Mouse (Mus musculus) small intestine, adult 2 months (tissue): ENCODE measurements at regions not wholly inside any gene's neighbourhood (a gene's known extent, or its start where the extent isn't known, plus 50 kb on each side); places are given as distances from the start of the nearest gene placed in this dataset.

Source experiments
- H3K27ac ChIP-seq: fragments of 200-500 bp; 2 replicates; pipeline ENCODE4 v1.5.1; 2012; ENCODE audit warnings: low read depth, low read length, control low read depth, inconsistent platforms; ENCODE audit not compliant: insufficient read depth
- H3K27me3 ChIP-seq: fragments of 200-500 bp; 2 replicates; pipeline ENCODE4 v1.6.1; 2012; ENCODE audit warnings: mild to moderate bottlenecking, moderate library complexity, low read length, inconsistent platforms; ENCODE audit not compliant: control insufficient read depth, insufficient read depth
- H3K36me3 ChIP-seq: fragments of 200-500 bp; 2 replicates; pipeline ENCODE4 v1.6.1; 2012; ENCODE audit warnings: mild to moderate bottlenecking, low read length, control low read depth, inconsistent platforms; ENCODE audit not compliant: control insufficient read depth, insufficient read depth
- H3K4me1 ChIP-seq: fragments of 200-500 bp; 2 replicates; pipeline ENCODE4 v1.6.1; 2012; ENCODE audit warnings: low read length, inconsistent platforms, mixed read lengths; ENCODE audit not compliant: control insufficient read depth, insufficient read depth, insufficient read length
- H3K4me3 ChIP-seq: fragments of 200-500 bp; 2 replicates; pipeline ENCODE4 v1.5.1; 2012; ENCODE audit warnings: low read depth, mild to moderate bottlenecking, control low read depth, inconsistent platforms, low read length, moderate library complexity
- CTCF ChIP-seq: fragments of 200-500 bp; IDR thresholded peaks from 2 replicates; pipeline ENCODE4 v1.5.1; 2012; ENCODE audit warnings: low read depth, mild to moderate bottlenecking, control low read depth, inconsistent platforms, low read length, moderate library complexity, mixed read lengths; ENCODE audit not compliant: insufficient replicate concordance, insufficient read length; ENCODE audit errors: extremely low read depth
- POLR2A ChIP-seq: fragments of 200-500 bp; IDR thresholded peaks from 2 replicates; pipeline ENCODE4 v1.6.1; 2012; ENCODE audit warnings: low read depth, mild to moderate bottlenecking, control low read depth, inconsistent platforms, low read length, moderate library complexity
- WGBS: fragments of 180-500 bp; shearing (Covaris S2); methylation state at CpG from one replicate; pipeline ENCODE4 v1.1.7; 2018; 5-methylcytosine and 5-hydroxymethylcytosine counted together

- H3K27me3 ChIP-seq = no peaks in the 10 kb centered on the region
- no peak overlapping the region for H3K4me3 ChIP-seq
- no peak overlapping the region for H3K27ac ChIP-seq
- TF ChIP-seq POLR2A (no peak), CTCF (no peak)
- no peaks in the 10 kb centered on the region for H3K4me1 ChIP-seq
- H3K36me3 ChIP-seq = no peaks in the 10 kb centered on the region
- WGBS = 85% methylated on average over 3 of the region's 3 CpGs
These were observed 103.3 kb upstream of the Egfl6 start for GRCm38 (mm10) chrX:166688779-166689178.

GRCm38 (mm10) chrX:166673404-166673803, 87.9 kb upstream of the Egfl6 start:
- Histone ChIP-seq H3K4me1 (no peaks in the 10 kb centered on the region), H3K4me3 (no peak overlapping the region), H3K27ac (no peak overlapping the region), H3K36me3 (no peaks in the 10 kb centered on the region), H3K27me3 (no peaks in the 10 kb centered on the region)
- 86% methylated on average over 3 of the region's 3 CpGs for WGBS
- TF ChIP-seq CTCF (no peak), POLR2A (no peak)

- TF ChIP-seq CTCF = no peak
- TF ChIP-seq POLR2A = no peak
- WGBS = 86% methylated on average over 1 of the region's 1 CpGs
- no peak overlapping the region for H3K27ac ChIP-seq
- no peak overlapping the region for H3K4me3 ChIP-seq
- H3K27me3 ChIP-seq = no peaks in the 10 kb centered on the region
- no peaks in the 10 kb centered on the region for H3K4me1 ChIP-seq
- H3K36me3 ChIP-seq = no peaks in the 10 kb centered on the region
These were observed 87.1 kb upstream of the Egfl6 start for GRCm38 (mm10) chrX:166672617-166673016.

GRCm38 (mm10) chrX:166671853-166672252, 86.3 kb upstream of the Egfl6 start:
- no peaks in the 10 kb centered on the region for H3K27me3 ChIP-seq
- TF ChIP-seq POLR2A (no peak), CTCF (no peak)
- WGBS = 94% methylated on average over 4 of the region's 4 CpGs
- no peak overlapping the region for H3K4me3 ChIP-seq
- H3K4me1 ChIP-seq = no peaks in the 10 kb centered on the region
- no peaks in the 10 kb centered on the region for H3K36me3 ChIP-seq
- H3K27ac ChIP-seq = no peak overlapping the region

GRCm38 (mm10) chrX:166666304-166666703, 80.8 kb upstream of the Egfl6 start:
- WGBS = 83% methylated on average over 2 of the region's 2 CpGs
- TF ChIP-seq POLR2A (no peak), CTCF (no peak)
- no peak overlapping the region for H3K27ac ChIP-seq
- no peaks in the 10 kb centered on the region for H3K36me3 ChIP-seq
- H3K4me3 ChIP-seq = no peak overlapping the region
- H3K27me3 ChIP-seq = no peaks in the 10 kb centered on the region
- H3K4me1 ChIP-seq = peaks cover under 1% of the 10 kb centered on the region; the same call in 1 of the 2 replicates

- H3K36me3 ChIP-seq = no peaks in the 10 kb centered on the region
- TF ChIP-seq POLR2A (no peak), CTCF (no peak)
- no peak overlapping the region for H3K4me3 ChIP-seq
- H3K27me3 ChIP-seq = no peaks in the 10 kb centered on the region
- peaks cover 3% of the 10 kb centered on the region; the same call in 1 of the 2 replicates for H3K4me1 ChIP-seq
- peak overlapping the region; percentile 75 for H3K27ac ChIP-seq
- WGBS = 56% methylated on average over 6 of the region's 6 CpGs
These were observed 76.3 kb upstream of the Egfl6 start for GRCm38 (mm10) chrX:166661808-166662207.

GRCm38 (mm10) chrX:166661043-166661718, 75.7 kb upstream of the Egfl6 start:
- Histone ChIP-seq H3K36me3 (no peaks in the 10 kb centered on the region), H3K27ac (peak overlapping the region; percentile 75), H3K27me3 (no peaks in the 10 kb centered on the region), H3K4me1 (peaks cover 3% of the 10 kb centered on the region; the same call in 1 of the 2 replicates), H3K4me3 (peak overlapping the region; percentile 47)
- peak; percentile 58; the same call in 1 of the 2 replicates for TF ChIP-seq CTCF
- TF ChIP-seq POLR2A = no peak
- WGBS = 22% methylated on average over 16 of the region's 16 CpGs

- Histone ChIP-seq H3K4me1 (peaks cover 3% of the 10 kb centered on the region; the same call in 1 of the 2 replicates), H3K27ac (no peak overlapping the region), H3K4me3 (no peak overlapping the region), H3K27me3 (no peaks in the 10 kb centered on the region), H3K36me3 (no peaks in the 10 kb centered on the region)
- 21% methylated on average over 6 of the region's 6 CpGs for WGBS
- TF ChIP-seq CTCF (no peak), POLR2A (no peak)
These were observed 75.2 kb upstream of the Egfl6 start for GRCm38 (mm10) chrX:166660715-166661042.
